Mouse (Mus musculus): Measurements from ENCODE around the gene Iqcd.

Gene Iqcd

DNA sequence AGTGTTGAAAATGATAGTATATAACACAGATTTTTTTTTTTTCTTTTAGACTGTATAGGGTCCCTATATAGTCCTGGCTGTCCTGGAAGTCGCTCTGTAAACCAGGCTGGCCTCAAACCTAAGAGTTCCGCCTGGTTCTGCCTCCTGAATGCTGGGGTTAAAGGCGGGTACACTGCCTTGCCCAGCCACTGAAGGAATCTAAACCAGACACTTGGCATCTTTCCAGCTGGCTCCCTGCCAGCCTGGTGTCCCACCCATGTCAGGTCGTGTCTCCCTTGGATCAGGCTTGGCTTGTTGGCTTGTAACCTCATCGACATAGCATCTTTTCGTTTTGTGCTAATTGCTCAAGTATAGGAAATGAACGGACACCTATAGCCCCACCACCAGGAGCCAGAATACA lies 39.8 kb downstream of the Iqcd start:
- DNase-seq (ENCODE audit: low spot score in 2 of 2) = peak in 1 of 2 experiments; percentile 35

- no peak for DNase-seq (ENCODE audit: low spot score in 2 of 2)
Measured at GRCm38 (mm10) chr5:120631128-120631527, 42.3 kb downstream of the Iqcd start.

GRCm38 (mm10) chr5:120631892-120632291 lies 43.1 kb downstream of the Iqcd start:
- DNase-seq (ENCODE audit: low spot score in 2 of 2) = no peak

DNA sequence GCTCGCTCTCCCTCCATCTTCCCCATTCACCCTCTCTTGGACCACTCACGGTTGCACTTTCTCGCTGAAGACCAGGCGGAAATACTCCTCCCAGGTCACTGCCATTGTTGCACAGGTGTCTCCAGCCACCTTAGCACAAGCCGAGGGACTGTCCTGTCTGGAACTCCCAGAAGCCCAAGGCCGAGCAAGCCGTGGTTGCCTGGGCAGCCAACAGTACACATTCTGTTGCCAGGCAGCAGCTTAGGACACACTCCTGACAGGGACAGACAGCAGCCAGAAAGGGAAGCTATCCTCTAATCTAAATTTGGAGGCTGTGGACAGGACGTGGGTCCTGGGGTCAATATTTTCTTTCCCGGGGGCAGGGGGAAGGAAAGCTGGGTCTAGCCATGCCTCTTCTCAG lies 45.3 kb downstream of the Iqcd start, which contains the start of gene Cfap73:
TSS of gene Cfap73 (minus strand) at position 105 of the 400 bp plus-strand sequence.
- no peak for DNase-seq (ENCODE audit: low spot score in 2 of 2)

DNA sequence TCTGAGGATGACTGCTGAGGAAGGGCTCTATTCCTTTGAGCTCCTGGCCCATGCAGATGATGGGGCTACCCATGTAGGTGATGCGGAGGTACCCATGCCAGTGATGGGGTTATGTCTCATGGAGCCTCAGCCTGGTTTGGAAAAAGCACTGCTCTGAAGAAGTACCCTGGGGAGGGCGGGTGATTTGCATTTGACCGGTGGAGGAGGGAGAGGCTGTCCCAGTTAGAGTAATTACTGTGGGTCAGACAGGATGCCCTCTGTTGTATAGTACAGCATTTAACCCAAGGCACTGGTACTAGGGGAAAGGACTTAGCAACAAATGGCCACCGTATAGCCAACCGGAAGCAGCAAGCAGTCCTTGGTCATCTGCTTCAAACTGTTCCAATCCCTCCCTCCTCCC lies 46.0 kb downstream of the Iqcd start:
- no peak for DNase-seq (ENCODE audit: low spot score in 2 of 2)

DNA sequence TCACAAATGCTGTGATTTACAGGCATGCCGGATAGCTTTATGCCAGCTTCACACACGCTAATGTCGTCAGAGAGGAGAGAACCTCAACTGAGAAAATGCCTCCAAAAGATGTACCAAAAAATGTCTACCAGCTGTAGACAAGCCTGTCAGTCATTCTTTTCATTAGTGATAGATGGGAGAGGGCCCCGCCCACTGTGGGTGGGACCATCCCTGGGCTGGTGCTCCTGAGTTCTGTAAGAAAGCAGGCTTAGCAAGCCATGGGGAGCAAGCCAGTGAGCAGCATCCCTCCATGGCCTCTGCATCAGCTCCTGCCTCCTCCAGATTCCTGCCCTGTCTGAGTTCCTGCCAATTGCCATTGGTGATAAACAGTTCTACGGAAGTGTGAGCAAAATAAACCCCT lies 46.8 kb downstream of the Iqcd start:
- no peak for DNase-seq (ENCODE audit: low spot score in 2 of 2)

- no peak for DNase-seq (ENCODE audit: low spot score in 2 of 2)
Measured at GRCm38 (mm10) chr5:120640094-120640493, 51.3 kb downstream of the Iqcd start.

GRCm38 (mm10) chr5:120643365-120644085 lies 54.7 kb downstream of the Iqcd start:
- DNase-seq (ENCODE audit: low spot score in 2 of 2) = no peak

DNA sequence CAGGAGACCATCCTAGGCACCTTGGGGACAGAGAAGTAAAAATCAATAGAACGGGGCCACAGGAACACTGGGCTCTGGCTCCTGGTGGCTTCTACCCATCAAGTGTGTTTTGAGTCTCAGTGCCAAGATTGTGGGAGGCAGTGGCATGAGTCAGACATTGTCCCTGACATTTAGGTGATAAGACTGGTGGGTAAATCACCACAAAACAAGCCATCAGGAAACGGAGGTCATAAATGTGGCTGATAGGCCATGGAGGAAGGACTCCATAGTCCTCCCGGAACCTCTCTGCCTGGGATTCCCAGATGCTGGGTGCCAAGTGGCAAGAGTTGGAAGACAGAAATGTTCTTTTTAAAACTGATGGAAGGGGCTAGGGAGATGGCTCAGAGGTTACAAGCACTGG lies 55.4 kb downstream of the Iqcd start:
- no peak for DNase-seq (ENCODE audit: low spot score in 2 of 2)

DNA sequence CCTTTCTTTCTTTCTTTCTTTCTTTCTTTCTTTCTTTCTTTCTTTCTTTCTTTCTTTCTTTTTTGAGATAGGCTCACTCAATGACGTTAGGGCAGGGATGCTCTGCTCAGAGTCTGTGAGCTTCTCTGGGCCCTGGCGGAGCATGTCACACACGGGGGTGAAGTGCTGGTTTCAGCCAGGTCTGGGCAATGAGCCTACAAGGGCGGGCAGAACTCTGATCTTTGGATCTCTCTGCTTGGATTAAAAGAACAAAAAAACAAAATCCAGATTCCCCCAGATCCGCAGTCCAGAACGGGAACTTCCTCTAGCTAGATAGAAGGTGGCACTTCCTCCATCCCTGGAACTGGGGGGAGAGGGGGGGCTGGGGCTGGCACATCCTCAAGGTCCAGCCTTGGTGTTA lies 57.0 kb downstream of the Iqcd start:
- DNase-seq (ENCODE audit: low spot score in 2 of 2) = no peak

GRCm38 (mm10) chr5:120647361-120647760 lies 58.5 kb downstream of the Iqcd start:
- DNase-seq (ENCODE audit: low spot score in 2 of 2) = no peak

- DNase-seq (ENCODE audit: low spot score in 2 of 2) = no peak
Measured at GRCm38 (mm10) chr5:120647814-120648491, 59.1 kb downstream of the Iqcd start.

GRCm38 (mm10) chr5:120648569-120649373 lies 60.0 kb downstream of the Iqcd start, which contains the start of gene Rasal1:
Gene Rasal1, plus strand, starts transcription at chr5:120648812.
- peak; percentile 64 to 89 for DNase-seq (ENCODE audit: low spot score in 2 of 2)

GRCm38 (mm10) chr5:120649374-120649933 lies 60.6 kb downstream of the Iqcd start:
- no peak for DNase-seq (ENCODE audit: low spot score in 2 of 2)

DNA sequence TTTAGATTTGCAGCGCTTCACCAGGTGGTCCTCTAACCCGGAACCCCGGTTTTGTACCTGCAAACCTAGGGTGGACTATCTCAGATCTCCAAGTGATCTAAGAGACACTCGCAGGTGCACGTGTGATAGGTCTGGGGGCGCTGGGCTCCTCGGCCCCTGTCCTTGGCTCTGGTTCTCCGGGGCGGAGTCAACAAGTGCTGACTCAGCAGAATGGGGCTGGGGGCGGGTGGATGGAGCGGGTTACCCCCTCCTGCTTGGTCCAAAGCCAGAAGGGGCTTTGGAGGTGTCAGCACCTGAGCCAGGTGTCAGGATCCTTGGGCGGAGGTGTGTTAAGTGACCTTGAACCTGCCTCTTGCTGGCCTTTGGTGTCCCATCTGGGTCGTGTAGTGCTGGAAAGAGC lies 61.1 kb downstream of the Iqcd start:
- no peak for DNase-seq (ENCODE audit: low spot score in 2 of 2)

DNA sequence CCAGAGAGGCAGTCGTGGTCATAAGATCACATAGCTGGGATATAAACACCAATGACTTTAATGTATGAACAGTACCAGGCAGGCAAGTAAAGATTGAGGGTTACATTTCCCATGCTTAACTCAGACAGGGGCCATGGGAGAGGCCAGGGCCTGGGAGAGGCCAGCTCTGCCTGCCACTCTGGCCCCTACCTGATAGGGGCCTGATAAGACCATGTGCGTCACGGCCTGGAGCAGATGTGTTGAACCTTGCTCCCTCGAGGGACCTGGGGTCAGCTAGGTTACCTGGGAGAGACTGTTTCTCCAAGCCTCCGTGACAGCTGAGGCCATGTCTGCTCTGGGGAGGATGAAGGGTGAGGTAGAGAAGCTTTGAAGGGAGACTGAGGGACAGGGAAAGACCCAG lies 62.4 kb downstream of the Iqcd start:
- DNase-seq (ENCODE audit: low spot score in 2 of 2) = no peak

GRCm38 (mm10) chr5:120652915-120653701 lies 64.3 kb downstream of the Iqcd start:
- DNase-seq (ENCODE audit: low spot score in 2 of 2) = no peak

GRCm38 (mm10) chr5:120653873-120654272 lies 65.1 kb downstream of the Iqcd start:
- no peak for DNase-seq (ENCODE audit: low spot score in 2 of 2)

DNA sequence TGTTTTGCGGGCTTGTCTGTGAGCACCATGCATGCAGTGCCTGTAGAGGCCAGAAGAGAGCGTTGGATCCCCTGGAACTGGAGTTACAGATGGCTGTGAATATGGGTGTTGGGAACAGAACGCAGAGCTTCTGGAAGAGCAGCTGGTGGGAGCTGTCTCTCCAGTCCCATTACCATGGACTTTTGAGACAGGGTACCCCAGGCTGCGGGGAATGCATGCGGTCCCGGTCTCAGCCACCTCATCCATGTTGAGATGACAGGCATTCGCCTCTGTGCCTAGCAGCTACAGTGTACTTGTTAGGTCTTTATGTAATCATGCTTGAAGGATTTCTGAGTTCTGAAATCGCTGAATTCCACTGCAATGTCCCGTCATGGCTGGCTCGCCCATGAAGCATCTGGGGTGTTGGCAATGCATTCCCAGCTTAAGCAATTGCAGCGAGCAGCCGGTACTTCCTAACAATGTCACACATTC lies 67.5 kb downstream of the Iqcd start:
- DNase-seq (ENCODE audit: low spot score in 2 of 2) = no peak
